Mouse (Mus musculus): Measurements from ENCODE around the gene Tmem178.

The Tmem178 gene

DNA sequence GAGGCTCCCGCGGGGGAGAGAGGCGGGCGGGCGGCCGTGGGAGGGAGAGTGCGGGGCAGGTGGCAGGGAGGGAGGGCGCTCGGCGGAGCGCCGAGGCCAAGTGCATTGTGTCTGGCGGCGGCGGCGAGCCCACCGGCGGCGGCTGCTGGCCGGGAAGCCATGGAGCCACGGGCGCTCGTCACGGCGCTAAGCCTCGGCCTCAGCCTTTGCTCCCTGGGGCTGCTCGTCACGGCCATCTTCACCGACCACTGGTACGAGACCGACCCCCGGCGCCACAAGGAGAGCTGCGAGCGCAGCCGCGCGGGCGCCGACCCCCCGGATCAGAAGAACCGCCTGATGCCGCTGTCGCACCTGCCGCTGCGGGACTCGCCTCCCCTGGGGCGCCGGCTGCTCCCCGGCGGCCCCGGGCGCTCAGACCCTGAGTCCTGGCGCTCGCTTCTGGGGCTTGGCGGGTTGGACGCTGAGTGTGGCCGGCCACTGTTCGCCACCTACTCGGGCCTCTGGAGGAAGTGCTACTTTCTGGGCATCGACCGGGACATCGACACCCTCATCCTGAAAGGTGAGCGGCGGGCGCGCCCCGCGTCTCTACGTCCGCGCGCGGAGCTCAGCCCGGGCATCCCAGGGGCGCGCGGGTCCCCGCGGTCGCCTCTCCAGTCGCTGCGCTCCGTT, at the start of gene Tmem178:
Gene Tmem178 (plus strand): TSS at position 103 of the 669 bp plus-strand sequence.
- in situ Hi-C loops (cut with MboI; ENCODE audit: unreplicated experiment in 2 of 2) = no loop called here

DNA sequence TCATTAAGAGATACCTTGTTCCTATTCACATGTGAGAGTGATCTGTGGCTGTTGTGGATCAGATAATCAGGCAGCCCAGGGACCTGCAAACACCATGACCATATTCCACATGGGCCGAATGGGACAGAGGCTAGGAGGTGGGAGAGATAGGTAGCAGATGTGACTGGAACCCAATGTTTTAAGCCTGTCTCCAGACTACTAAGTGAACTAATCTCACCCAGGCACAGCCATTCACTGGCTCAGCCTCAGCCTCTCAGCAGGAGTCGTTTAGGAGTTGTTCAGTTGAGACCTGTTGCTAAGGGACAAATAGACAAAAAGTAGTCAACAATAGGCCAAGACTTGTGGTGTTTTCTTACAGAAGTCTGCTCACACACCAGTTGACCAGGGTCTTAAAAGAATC, 48.0 kb upstream of the Tmem178 start:
- in situ Hi-C loops (cut with MboI; ENCODE audit: unreplicated experiment in 2 of 2) = no loop called here

DNA sequence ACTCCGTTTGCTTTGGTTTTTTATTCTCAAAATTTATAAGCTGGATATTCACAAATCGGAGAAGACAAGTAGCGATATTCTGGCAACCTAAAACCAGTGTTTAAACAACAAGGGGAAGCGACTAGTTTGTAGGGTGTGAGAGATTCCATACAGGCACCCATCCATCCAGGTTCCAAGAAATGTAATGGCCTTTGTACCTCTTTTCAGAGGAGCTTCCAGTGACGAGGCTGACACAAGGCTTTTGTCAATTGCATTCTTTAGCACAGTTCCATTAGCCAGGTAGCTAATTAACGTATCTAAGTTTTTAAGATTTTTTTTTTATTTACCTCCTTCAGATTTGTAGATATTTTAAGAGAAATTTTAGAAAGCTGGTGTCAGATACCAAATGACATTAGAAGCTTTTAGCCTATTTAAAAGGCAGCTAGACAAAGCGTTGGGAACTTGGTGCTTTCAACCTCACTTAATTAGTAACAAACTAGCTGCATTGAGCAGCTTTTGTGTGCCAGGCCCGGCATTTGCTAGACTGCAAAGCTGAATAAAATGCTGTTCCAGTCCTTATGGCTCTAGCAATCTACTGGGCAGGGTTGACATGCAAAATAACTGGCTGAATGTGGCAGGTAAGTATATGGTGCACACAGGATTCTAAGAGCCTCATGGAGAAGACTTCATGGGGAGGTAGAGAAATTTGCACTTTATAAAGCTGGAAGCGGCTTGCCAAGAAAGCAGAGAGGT, 46.6 kb upstream of the Tmem178 start:
- in situ Hi-C loops (cut with MboI; ENCODE audit: unreplicated experiment in 2 of 2) = no loop called here

DNA sequence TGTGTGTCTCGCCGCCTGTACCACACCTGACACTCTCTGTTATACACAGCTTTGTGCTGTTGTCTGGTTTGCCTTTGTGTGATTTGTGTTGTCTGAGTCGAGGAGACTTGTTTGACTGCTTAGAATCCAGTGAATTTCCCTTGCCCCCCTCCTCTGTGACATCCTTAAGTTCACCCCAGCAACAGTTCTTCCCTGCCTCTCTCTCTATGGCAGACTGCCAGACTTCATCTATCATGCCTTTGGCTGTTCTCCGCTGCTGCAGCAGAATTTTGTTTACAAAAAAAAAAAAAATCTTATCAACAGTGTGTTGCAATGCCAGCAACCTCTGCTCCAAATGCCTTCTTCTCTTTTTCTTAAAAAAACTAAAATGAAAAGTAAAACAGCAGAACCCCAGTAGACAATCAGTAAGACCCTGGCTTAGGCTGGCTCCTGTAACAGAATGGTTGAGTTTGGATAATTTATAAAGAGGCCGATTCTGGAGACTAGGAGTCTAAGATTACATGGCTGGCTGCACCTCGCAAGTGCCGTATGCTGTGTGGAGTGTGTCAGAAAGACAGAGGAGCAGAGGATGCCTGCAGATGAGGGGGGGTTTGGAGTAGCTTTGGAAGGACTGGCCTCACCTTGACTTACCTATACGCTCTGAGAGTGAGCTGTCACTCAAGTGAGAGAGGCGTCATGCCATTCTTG, 44.8 kb upstream of the Tmem178 start:
- in situ Hi-C loops (cut with MboI; ENCODE audit: unreplicated experiment in 2 of 2) = no loop called here

DNA sequence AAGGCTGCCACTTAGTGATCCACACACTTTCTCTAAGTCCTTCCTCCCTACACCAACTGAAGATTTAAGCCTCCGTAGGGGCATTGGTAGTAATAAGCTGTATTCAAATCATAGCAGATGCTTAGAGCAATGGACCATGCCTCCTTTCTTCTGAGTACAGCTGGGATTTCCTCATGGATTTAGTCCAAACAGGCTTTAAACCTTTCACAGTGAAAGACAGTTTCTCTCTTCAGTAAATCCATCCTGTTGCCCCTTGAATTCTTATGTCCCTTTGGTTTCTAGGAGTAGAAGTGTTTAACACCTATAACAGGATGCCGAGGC, 44.3 kb upstream of the Tmem178 start:
- in situ Hi-C loops (cut with MboI; ENCODE audit: unreplicated experiment in 2 of 2) = no loop called here

DNA sequence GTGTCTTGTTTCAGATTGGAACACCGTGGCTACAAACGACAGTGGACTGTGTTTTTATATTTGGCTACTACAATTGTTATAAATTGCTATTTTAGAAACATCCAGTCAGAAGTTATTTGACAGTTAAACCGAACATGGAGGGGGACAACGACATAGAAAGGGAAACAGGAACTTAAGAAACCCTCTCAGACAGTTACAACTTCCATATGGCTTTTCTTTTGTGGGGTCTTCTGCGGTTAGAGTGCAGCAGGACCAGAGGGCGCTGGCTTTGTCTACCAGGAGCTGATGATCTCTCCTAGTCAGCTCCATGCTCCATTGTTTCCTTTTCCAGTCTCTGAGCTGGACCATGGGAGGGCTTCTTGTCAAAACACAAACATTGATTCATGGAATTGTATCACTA, 42.5 kb upstream of the Tmem178 start:
- in situ Hi-C loops (cut with MboI; ENCODE audit: unreplicated experiment in 2 of 2) = no loop called here

DNA sequence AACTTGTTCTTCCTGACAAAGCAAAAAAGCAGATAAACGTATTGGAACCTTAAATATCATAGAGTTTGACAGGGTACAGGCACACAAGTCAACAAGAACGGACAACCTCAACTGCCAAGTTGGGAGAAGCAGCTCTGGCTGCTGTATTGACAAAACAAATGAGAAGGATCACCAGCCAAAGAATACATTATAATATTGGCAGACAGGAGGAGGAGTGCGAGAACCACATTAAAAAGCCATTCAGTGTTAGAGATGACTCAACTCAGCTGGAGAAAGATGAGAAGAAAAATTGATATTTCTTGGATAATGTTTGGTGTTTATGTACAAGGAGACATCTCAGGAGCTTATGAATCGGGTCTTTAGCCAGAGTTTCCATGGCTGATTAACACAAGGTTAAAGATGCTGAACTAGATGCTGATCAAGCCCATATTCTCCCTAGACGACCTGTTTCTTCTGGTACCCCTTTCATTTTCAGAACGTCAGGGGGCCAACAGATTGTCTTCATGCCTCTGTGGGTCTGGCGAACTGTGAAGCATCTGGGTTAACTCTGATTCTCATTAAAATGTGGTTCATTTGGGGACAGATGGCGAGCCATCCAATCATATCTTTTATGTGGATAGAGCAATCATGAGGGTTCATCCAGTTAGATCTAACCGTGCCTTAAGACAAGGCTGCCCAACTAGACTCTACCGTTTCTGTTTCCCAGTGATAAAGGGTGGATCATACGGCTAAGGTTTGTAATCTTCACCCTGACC, 41.1 kb upstream of the Tmem178 start:
- in situ Hi-C loops (cut with MboI; ENCODE audit: unreplicated experiment in 2 of 2) = no loop called here

DNA sequence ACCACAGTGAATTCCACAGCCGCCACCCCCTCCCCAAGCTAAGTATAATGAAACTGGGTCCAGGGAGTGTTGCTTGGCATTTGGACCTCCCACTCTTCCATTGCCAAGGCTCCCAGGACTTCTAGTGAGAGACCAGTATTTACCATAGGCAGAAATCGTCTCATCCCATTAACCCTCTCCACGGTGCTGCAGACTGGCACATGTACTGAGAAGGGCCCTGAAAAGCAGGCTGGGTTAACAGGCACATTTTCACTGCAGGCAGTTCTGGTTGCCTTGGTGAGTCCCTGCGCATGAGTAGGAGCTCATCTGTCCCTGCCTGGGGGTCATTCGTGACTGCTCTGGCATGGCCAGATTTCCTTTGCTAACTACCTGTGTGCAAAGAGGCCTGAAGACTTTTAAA, 40.4 kb upstream of the Tmem178 start:
- in situ Hi-C loops (cut with MboI; ENCODE audit: unreplicated experiment in 2 of 2) = no loop called here

DNA sequence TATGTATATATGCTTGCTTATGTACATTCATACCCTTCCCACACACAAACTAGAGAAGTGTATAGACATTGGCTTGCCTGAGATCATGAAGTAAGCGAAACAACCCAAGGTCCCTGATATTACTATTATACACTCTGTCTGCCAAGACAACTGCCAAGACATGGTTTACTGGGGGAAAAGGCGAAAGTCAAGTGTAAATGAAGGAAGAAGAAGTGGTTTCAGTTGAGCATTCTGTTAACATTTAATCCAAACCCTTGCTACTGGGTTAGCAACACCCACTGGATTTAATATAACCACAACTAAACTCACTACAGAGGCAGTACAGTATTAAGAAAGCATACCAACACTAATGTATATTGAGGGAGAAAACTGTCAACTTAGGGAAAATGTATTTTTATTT, 28.8 kb upstream of the Tmem178 start:
- in situ Hi-C loops (cut with MboI; ENCODE audit: unreplicated experiment in 2 of 2) = no loop called here

DNA sequence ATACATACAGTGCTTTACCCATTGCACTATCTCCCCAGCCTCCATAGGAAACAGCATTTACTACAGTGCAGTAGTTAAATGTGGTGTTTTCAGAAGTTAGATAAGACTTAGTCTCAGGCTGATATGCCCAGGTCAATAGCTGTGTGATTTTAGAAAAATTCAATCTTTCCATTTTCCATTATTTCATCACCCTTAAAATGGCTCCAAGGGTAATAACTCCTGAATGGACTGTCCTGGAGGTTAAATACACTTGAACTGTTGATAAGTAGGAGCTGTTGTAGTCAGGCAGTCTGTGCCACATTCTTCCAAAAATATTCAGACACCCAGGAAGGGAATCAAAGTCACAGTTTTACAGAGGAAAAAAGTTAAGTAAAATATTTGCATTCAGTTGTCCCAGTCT, 25.2 kb upstream of the Tmem178 start:
- in situ Hi-C loops (cut with MboI; ENCODE audit: unreplicated experiment in 2 of 2) = no loop called here

DNA sequence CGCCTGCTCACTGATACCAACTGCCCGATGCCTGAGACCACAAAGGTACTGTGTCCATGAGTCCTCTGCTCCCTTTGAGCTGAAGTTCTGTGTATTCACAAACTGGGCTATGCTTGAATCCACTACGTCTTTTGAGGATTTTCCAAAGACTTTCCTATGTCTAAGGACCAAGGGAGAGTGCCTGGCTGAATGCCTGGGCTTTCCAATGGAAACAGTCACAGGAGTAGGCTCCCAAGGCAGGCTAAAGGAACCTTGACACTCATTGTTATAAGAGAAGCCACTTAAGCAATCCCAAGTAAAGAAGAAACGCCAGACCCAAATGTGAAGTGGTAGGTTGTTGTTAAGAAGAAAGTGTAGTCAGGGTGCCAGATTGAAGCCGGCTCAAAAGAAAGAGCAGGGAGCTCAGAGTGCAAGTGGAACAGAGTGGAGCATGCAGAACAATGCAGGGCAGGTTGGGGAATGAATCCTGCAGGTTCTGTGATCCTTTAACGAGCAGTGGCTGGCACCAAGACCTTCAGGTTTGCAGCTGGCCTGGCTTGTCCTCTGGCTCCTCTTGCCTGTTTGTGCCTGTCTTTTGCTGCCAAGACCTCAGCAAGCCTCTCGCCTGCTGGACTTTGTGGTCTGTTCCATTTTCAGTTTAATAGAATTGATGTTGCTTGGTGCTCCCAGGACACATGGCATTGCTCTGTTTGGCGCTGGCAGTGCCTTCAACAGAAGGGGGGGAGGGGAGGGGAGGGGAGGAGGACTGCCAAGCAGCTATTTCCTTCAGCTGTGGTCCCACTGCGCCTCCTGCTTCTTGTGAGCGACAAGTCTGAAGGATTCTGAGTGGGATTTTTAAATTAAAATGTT, 22.9 kb upstream of the Tmem178 start:
- in situ Hi-C loops (cut with MboI; ENCODE audit: unreplicated experiment in 2 of 2) = no loop called here

DNA sequence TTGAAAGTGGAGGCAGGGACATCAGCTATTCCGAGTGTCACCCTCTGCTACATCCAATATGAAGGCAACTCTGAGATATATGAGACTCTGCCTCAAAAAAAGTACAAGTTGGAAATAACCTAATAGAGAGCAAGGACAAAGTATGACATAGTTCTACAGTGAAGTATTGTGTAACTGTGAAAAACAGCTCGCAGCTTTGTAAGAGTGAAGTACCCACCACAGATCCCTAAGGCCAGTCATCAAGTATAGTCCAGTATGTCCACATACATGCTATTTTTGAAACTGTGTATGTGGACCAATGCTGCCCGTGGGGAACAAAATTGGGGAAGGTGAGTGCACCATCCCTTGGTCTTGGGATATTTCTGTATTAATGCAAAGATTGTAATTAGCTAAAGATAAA, 18.9 kb upstream of the Tmem178 start:
- in situ Hi-C loops (cut with MboI; ENCODE audit: unreplicated experiment in 2 of 2) = no loop called here

DNA sequence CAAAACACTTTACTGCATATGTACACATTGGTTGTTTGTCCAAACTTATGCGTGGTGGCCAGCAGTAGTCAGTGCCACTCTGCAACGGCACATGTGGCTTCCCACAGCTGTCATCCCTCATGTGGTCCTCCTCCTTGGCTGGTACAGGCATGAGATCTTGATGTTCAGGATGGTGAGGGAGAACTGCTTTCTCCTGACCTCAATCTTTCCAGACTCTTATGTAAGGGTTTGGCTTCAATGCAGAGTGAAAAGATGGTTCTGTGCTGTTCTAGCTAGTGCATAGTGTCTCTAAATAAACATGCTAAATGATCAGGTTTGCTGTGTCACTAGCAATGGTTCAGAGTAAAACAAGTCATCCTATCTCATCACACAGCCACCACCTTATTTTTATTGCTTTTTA, 17.3 kb upstream of the Tmem178 start:
- in situ Hi-C loops (cut with MboI; ENCODE audit: unreplicated experiment in 2 of 2) = no loop called here

DNA sequence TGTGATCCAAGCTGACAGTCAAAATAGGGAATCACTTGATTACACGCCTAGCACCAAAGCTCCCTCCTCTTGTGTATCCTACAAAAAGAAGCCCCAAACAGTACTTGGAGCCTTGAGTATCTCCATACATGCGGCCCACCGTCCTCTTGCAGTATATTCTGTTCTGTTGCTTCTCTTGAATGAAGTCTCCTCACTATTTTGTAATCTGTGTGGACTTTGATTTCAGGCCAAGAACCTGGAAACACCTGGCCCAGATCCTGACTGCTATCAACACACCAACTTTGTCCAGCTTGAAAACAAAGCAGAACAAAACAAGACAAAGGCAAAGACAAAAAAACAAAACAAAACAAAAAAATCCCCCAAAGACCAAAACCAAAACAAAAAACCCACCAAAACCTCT, 11.7 kb upstream of the Tmem178 start:
- in situ Hi-C loops (cut with MboI; ENCODE audit: unreplicated experiment in 2 of 2) = no loop called here

DNA sequence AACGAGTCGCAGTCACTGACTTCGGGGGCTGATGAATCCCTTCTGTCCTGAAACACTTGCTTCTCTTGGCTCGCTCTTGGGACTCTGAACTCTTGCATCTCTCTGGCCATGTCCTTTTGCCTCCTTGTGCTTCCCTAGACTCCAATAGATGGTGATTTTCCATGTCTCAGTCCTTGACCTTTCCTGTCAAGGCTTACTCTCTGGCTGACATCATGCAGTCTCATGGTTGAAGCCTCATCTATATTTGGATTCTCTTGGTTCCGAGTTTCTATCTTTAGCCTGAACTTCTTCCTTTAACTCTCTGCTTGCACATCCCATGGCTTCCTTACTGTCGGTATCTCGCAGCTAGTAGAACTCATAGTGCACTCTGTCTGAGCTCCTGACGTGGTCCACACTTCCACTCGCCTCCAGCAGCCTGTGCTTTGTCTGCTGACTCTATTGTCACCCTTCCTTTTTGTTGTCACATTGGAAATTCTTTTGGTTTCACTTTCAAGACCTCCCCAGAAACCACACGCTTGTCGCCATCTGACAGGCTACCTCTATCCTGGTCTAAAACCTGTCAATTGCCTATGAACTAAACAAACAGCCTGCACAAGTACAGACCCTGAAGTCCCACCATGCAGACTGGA, 10.9 kb upstream of the Tmem178 start:
- in situ Hi-C loops (cut with MboI; ENCODE audit: unreplicated experiment in 2 of 2) = no loop called here

DNA sequence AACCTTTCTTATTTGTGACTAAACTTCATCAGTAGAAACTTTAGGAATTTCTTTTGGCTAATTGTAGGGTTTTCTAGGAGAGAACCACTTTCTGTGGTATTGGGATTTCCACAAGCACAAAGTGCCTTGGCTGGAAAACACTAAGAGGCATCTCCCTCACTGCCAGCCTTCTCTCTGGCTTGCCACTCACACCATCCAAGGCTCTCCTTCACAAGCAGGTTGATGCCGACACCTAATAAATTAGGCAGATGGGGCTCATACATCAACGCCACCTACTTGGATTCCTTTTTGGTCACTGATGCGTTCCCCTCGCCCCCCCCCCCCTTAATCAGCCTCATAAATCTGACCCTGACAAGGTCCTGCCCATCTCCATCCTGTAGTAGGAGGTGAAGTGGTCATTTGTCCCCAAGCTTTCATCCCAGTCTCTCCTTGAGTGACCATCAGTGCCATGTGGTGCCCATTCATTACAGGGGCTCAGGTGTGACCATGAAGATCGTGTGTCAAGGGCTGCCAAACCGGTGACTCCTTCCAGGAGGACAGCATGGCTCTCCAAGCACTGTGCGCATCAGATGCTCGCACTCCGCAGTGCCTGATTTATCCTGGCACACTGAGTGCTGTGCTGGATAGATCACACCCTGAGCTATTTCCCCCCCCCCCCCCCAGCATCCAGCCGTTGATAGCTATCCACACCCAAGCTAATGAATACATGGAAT, 8.5 kb upstream of the Tmem178 start:
- in situ Hi-C loops (cut with MboI; ENCODE audit: unreplicated experiment in 2 of 2) = no loop called here

DNA sequence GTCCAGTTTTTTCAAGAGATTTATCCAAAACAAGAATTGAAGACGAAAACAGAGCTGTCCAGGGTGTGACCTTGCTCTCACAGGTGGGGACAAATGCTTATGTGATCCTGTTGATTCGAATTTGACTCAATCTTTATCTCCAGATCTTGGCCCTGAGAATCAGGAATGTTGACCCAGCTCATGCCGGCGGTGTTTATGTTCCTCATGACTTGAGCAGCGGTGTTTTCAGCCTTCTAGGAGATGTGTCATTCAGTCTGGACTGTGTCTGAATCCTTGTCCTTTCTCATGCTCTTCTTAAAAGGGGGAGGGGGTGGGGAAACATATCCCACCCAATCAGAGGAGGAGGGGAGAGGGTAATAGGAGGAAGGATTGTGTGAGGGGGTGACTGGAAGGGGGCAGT, 7.9 kb upstream of the Tmem178 start:
- in situ Hi-C loops (cut with MboI; ENCODE audit: unreplicated experiment in 2 of 2) = no loop called here

DNA sequence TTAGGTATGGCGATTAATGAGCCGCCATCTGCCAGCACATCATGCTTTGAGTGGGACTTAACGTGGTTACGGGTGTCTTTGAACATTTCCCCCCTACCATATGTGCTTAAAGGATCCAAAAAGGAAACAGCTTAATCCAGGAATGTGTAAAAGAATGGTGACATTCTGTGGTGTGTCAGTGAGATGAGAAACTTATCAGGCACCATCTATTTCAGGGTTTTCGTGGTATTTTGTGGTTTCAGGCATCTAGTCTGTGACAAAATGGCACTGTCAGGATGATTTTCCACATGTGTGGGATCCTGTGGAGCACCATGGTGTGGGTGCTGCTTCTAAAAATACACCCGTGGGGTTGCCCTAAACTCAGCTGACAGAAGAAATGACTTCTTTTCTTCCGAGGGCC, 4.6 kb upstream of the Tmem178 start:
- in situ Hi-C loops (cut with MboI; ENCODE audit: unreplicated experiment in 2 of 2) = no loop called here

DNA sequence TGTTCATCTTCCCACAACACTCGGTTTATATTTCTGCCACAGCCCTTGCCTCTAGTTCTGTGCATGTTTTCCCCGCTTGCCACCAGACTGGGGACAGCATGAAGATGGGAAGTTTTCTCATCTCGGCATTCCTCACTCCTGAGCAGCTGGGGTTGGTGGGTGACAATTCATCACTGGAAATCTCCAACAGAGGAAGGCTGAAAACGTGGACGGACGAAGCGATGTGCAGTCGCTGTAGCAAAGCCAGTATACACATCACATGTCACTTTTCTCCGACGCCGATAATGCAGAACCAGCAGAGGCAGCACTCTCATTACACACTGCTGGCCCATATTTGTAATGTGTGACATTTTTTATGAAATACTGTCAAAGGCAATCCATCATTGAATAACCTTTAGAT, 2.6 kb upstream of the Tmem178 start:
- in situ Hi-C loops (cut with MboI; ENCODE audit: unreplicated experiment in 2 of 2) = no loop called here
